Mouse (Mus musculus): ENCODE data around the gene Hecw2. TPM values are rescaled to one million over a fixed set of nuclear protein-coding genes. Genes with fewer than 3 reads are reported as not detected.

Gene Hecw2
- polyA plus RNA-seq, 1 experiment, result 9.0 TPM

GRCm38 (mm10) chr1:54061078-54061477 lies 133.9 kb downstream of the Hecw2 start:
- WGBS, result 96% methylated on average over 2 of the region's 2 CpGs
- H3K4me3 ChIP-seq (replicated peaks; ENCODE audit: insufficient read depth, low read depth, low read length), result no peak overlapping the region
- no peaks in the 10 kb centered on the region for H3K27me3 ChIP-seq (ENCODE audit: control insufficient read depth, insufficient read depth, low read length)
- H3K4me1 ChIP-seq (ENCODE audit: control insufficient read depth, insufficient read depth, low read length), result peaks cover 4% of the 10 kb centered on the region; the same call in 1 of the 2 replicates
- no peak overlapping the region for H3K27ac ChIP-seq (ENCODE audit: insufficient read depth, low read length)
- TF ChIP-seq CTCF (IDR thresholded peaks at IDR 0.05; ENCODE audit: borderline replicate concordance, insufficient read depth, low read depth, low read length), result no peak
- TF ChIP-seq POLR2A (IDR thresholded peaks at IDR 0.05; ENCODE audit: borderline replicate concordance, insufficient read depth, low read length), result no peak
- no peak for DNase-seq

GRCm38 (mm10) chr1:54059731-54060130 lies 135.2 kb downstream of the Hecw2 start:
- TF ChIP-seq POLR2A (IDR thresholded peaks at IDR 0.05; ENCODE audit: borderline replicate concordance, insufficient read depth, low read length), result no peak
- no peak for TF ChIP-seq CTCF (IDR thresholded peaks at IDR 0.05; ENCODE audit: borderline replicate concordance, insufficient read depth, low read depth, low read length)
- Histone ChIP-seq H3K4me1 (ENCODE audit: control insufficient read depth, insufficient read depth, low read length) (peaks cover 3% of the 10 kb centered on the region; the same call in 1 of the 2 replicates), H3K4me3 (replicated peaks; ENCODE audit: insufficient read depth, low read depth, low read length) (no peak overlapping the region), H3K27ac (ENCODE audit: insufficient read depth, low read length) (no peak overlapping the region), H3K27me3 (ENCODE audit: control insufficient read depth, insufficient read depth, low read length) (no peaks in the 10 kb centered on the region)
- no peak for DNase-seq
- WGBS, result 80% methylated on average over 1 of the region's 1 CpGs

GRCm38 (mm10) chr1:54052771-54053170 lies 142.2 kb downstream of the Hecw2 start:
- Histone ChIP-seq H3K4me3 (replicated peaks; ENCODE audit: insufficient read depth, low read depth, low read length) (no peak overlapping the region), H3K4me1 (ENCODE audit: control insufficient read depth, insufficient read depth, low read length) (no peaks in the 10 kb centered on the region; the same call in 1 of the 2 replicates), H3K27me3 (ENCODE audit: control insufficient read depth, insufficient read depth, low read length) (no peaks in the 10 kb centered on the region), H3K27ac (ENCODE audit: insufficient read depth, low read length) (no peak overlapping the region)
- no peak for DNase-seq
- TF ChIP-seq CTCF (IDR thresholded peaks at IDR 0.05; ENCODE audit: borderline replicate concordance, insufficient read depth, low read depth, low read length) (no peak), POLR2A (IDR thresholded peaks at IDR 0.05; ENCODE audit: borderline replicate concordance, insufficient read depth, low read length) (no peak)

- Histone ChIP-seq H3K4me3 (replicated peaks; ENCODE audit: insufficient read depth, low read depth, low read length) (no peak overlapping the region), H3K27me3 (ENCODE audit: control insufficient read depth, insufficient read depth, low read length) (no peaks in the 10 kb centered on the region), H3K27ac (ENCODE audit: insufficient read depth, low read length) (no peak overlapping the region), H3K4me1 (ENCODE audit: control insufficient read depth, insufficient read depth, low read length) (no peaks in the 10 kb centered on the region)
- DNase-seq, result no peak
- no peak for TF ChIP-seq CTCF (IDR thresholded peaks at IDR 0.05; ENCODE audit: borderline replicate concordance, insufficient read depth, low read depth, low read length)
- no peak for TF ChIP-seq POLR2A (IDR thresholded peaks at IDR 0.05; ENCODE audit: borderline replicate concordance, insufficient read depth, low read length)
- WGBS, result 73% methylated on average over 1 of the region's 1 CpGs
These were observed 148.0 kb downstream of the Hecw2 start for GRCm38 (mm10) chr1:54046923-54047322.

- Histone ChIP-seq H3K27me3 (ENCODE audit: control insufficient read depth, insufficient read depth, low read length) (no peaks in the 10 kb centered on the region), H3K27ac (ENCODE audit: insufficient read depth, low read length) (no peak overlapping the region), H3K4me1 (ENCODE audit: control insufficient read depth, insufficient read depth, low read length) (no peaks in the 10 kb centered on the region), H3K4me3 (replicated peaks; ENCODE audit: insufficient read depth, low read depth, low read length) (no peak overlapping the region)
- peak; percentile 53 to 55 for DNase-seq
- TF ChIP-seq CTCF (IDR thresholded peaks at IDR 0.05; ENCODE audit: borderline replicate concordance, insufficient read depth, low read depth, low read length), result peak; percentile 60
- TF ChIP-seq POLR2A (IDR thresholded peaks at IDR 0.05; ENCODE audit: borderline replicate concordance, insufficient read depth, low read length), result no peak
- WGBS, result 18% methylated on average over 2 of the region's 2 CpGs
These were observed 155.9 kb downstream of the Hecw2 start for GRCm38 (mm10) chr1:54039062-54039461.

GRCm38 (mm10) chr1:54017686-54018085 lies 177.3 kb downstream of the Hecw2 start:
- 83% methylated on average over 2 of the region's 2 CpGs for WGBS
- TF ChIP-seq CTCF (IDR thresholded peaks at IDR 0.05; ENCODE audit: borderline replicate concordance, insufficient read depth, low read depth, low read length), result no peak
- TF ChIP-seq POLR2A (IDR thresholded peaks at IDR 0.05; ENCODE audit: borderline replicate concordance, insufficient read depth, low read length), result no peak
- DNase-seq, result no peak
- Histone ChIP-seq H3K4me3 (replicated peaks; ENCODE audit: insufficient read depth, low read depth, low read length) (no peak overlapping the region), H3K4me1 (ENCODE audit: control insufficient read depth, insufficient read depth, low read length) (peaks cover 4% of the 10 kb centered on the region; the same call in 1 of the 2 replicates), H3K27ac (ENCODE audit: insufficient read depth, low read length) (no peak overlapping the region), H3K27me3 (ENCODE audit: control insufficient read depth, insufficient read depth, low read length) (no peaks in the 10 kb centered on the region)

- Histone ChIP-seq H3K27me3 (ENCODE audit: control insufficient read depth, insufficient read depth, low read length) (no peaks in the 10 kb centered on the region), H3K4me1 (ENCODE audit: control insufficient read depth, insufficient read depth, low read length) (peaks cover 7% of the 10 kb centered on the region), H3K27ac (ENCODE audit: insufficient read depth, low read length) (no peak overlapping the region), H3K4me3 (replicated peaks; ENCODE audit: insufficient read depth, low read depth, low read length) (no peak overlapping the region)
- WGBS, result 66% methylated on average over 4 of the region's 4 CpGs
- no peak for DNase-seq
- TF ChIP-seq CTCF (IDR thresholded peaks at IDR 0.05; ENCODE audit: borderline replicate concordance, insufficient read depth, low read depth, low read length), result no peak
- no peak for TF ChIP-seq POLR2A (IDR thresholded peaks at IDR 0.05; ENCODE audit: borderline replicate concordance, insufficient read depth, low read length)
These were observed 179.2 kb downstream of the Hecw2 start for GRCm38 (mm10) chr1:54015739-54016138.

GRCm38 (mm10) chr1:54012414-54012813 lies 182.6 kb downstream of the Hecw2 start:
- Histone ChIP-seq H3K27me3 (ENCODE audit: control insufficient read depth, insufficient read depth, low read length) (no peaks in the 10 kb centered on the region), H3K27ac (ENCODE audit: insufficient read depth, low read length) (no peak overlapping the region), H3K4me1 (ENCODE audit: control insufficient read depth, insufficient read depth, low read length) (peaks cover 9% of the 10 kb centered on the region), H3K4me3 (replicated peaks; ENCODE audit: insufficient read depth, low read depth, low read length) (no peak overlapping the region)
- DNase-seq, result peak; percentile 21
- WGBS, result 10% methylated on average over 3 of the region's 3 CpGs
- TF ChIP-seq CTCF (IDR thresholded peaks at IDR 0.05; ENCODE audit: borderline replicate concordance, insufficient read depth, low read depth, low read length), result no peak
- no peak for TF ChIP-seq POLR2A (IDR thresholded peaks at IDR 0.05; ENCODE audit: borderline replicate concordance, insufficient read depth, low read length)
